Mouse (Mus musculus): ENCODE measurements around the gene Aifm2. TPM values are rescaled to one million over a fixed set of nuclear protein-coding genes. Genes with fewer than 3 reads are reported as not detected.

The Aifm2 gene
- polyA plus RNA-seq, 1 experiment from 2014 or later: 4.4 TPM

Small RNAs within 50 kb of the gene (microRNA-seq; reads per million reads assigned to microRNA genes)
- gene Mir5108: not detected

Other genes starting within 250 kb of the Aifm2 start
- gene Lrrc20, start 239.5 kb upstream of the Aifm2 start, polyA plus RNA-seq (2015; fragmentation: Nextera tagmentation; extraction: Ambion mirVana): 5.8 and 6.1 TPM in 2 replicates
- not detected in 2 replicates for gene Npffr1, start 119.8 kb upstream of the Aifm2 start, polyA plus RNA-seq (2015; fragmentation: Nextera tagmentation; extraction: Ambion mirVana)
- gene Ppa1, start 66.7 kb upstream of the Aifm2 start, polyA plus RNA-seq (2015; fragmentation: Nextera tagmentation; extraction: Ambion mirVana): 91.9 and 92.6 TPM in 2 replicates
- 66.5 and 73.0 TPM in 2 replicates for gene Sar1a, start 35.0 kb upstream of the Aifm2 start, polyA plus RNA-seq (2015; fragmentation: Nextera tagmentation; extraction: Ambion mirVana)
- 17.6 and 22.1 TPM in 2 replicates for gene Tysnd1, start 19.7 kb upstream of the Aifm2 start, polyA plus RNA-seq (2015; fragmentation: Nextera tagmentation; extraction: Ambion mirVana)
- 3.5 and 4.2 TPM in 2 replicates for gene H2afy2, start 68.9 kb downstream of the Aifm2 start, polyA plus RNA-seq (2015; fragmentation: Nextera tagmentation; extraction: Ambion mirVana)

Data from liver, embryonic 15.5 days (tissue).